Mouse (Mus musculus): Measurements from ENCODE around the gene Trim21. TPM values are rescaled to one million over a fixed set of nuclear protein-coding genes. Genes with fewer than 3 reads are reported as not detected.

Gene Trim21
- polyA plus RNA-seq (2015; fragmentation: Illumina TruSeq; extraction: RNeasy Lipid Tissue Mini Kit (QIAGEN cat#74804); ENCODE audit: insufficient read depth, low replicate concordance) = 58.5 TPM

DNA sequence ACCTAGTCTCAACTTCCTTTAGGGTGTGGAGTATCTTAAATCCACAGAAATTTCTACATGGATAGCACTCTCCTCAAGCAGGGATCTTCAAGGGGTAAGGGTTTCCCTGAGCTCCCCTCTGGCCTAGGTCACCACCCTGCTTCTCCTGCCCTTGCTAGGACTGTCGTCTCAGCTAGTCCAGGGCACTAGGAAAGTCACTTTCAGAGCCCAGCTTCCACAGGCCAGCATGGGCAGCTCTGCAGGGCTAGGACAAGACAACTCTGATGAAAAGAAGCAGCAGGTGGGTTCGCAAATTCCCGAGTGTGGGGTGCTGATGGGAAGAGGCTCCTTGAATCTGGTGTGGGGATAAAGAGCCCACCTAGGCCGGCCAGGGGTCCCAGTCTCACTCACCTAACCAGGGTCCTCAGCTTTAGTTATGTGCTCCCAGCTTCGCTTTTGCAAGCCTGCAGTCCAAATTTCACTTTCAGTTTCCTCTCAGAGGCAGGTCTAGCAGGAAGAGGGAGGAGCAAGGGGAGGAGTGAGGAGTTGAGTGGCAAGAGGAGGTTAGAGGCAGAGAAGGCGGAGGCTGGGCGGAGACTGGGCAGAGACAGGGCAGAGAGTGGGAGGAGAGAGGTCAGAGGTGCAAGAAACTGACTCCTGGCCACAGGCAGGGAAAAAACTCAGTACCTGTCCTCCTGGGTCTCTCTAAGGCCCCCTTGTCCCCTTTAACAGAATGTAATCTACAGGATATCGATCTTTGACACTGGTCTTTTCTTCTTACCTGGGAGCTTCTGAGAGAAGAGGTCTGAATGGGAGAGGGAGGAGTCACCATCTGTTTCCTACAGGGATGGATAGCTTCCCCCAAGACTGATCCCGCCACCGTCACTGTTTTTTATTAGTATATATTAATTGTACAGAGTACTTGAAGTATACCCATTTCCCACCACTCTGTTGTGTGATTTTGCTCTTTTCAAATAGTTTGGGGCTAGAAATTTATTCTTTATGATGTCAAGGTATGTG is at the start of gene Trim21:
Trim21 (minus strand) TSS at position 488 of the 999 bp plus-strand sequence.

DNA sequence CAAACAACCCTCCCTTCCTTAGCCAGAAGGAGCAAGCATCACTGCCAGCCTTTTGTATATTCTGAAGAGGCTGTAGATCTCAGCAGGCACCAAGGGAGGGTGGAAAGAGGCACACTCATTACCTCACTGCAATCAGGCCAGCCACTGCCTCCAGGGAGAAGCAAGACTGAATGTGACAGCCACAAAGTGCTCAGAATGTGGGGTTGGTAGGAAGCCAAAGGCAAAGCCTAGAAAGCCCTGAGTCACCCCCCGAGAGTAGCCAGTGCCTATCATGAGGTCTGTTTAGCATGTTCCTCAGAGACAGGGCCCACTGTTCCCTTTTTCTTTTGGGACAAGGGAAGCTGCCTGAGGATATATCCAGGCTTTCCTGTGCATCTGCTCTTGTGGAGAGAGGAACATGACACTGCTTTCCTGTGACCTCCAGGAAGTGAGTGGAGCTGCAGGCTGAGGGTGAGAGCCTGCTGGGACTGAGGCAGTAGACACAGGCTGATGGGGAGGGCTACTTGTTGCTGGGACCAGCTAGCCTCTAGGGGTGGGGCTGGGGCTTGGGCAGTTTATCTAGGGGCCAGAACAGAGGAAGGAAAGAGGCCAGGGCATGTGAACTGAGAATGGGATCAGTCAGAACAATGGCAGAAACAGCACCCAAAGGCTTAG is 32.2 kb upstream of the Trim21 start, which contains the start of gene Olfr552:
Olfr552 (plus strand) TSS at position 393 of the 654 bp plus-strand sequence.

DNA sequence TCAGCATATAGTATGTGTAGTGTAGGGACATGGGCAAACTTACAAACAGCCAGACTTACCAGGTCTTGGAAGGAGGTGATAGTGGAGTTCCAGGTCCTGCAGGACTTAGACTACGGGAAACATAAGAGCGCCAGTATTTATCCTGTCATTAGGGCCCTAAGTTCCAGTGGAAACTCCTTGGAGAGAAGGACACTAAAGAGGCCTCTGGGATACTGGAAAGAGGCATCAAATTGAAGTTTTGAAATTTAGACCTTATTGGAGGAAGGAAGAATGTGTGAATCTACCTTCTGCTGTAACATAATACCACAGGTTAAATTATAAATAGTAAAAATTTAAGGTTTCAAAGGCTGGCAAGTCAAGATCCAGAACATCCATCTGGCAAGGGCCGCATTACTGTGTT is 26.5 kb upstream of the Trim21 start, which contains the start of gene Olfr551:
Olfr551 (minus strand) TSS at position 101 of the 400 bp plus-strand sequence.

DNA sequence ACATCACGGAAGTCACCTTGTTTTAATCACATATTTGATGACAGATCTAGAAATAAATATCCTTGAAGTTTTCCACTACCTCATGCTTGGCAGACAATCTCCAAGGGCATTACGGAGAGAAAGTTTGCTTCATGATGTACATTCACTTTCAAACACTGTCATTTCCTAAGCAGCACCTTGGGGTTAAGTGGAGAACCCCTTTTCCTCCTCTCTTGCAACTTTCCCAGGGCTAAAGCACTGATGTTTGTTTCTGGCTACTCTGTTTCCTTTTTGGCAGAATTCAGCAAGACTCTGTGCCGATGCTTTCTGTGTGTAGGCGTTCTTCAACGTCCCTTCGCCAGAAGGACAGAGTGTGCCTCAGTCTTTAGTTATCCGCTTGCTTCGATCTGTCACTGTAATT is 5.9 kb upstream of the Trim21 start, which contains the start of gene Olfr550:
Olfr550 (plus strand) TSS at position 301 of the 400 bp plus-strand sequence.

DNA sequence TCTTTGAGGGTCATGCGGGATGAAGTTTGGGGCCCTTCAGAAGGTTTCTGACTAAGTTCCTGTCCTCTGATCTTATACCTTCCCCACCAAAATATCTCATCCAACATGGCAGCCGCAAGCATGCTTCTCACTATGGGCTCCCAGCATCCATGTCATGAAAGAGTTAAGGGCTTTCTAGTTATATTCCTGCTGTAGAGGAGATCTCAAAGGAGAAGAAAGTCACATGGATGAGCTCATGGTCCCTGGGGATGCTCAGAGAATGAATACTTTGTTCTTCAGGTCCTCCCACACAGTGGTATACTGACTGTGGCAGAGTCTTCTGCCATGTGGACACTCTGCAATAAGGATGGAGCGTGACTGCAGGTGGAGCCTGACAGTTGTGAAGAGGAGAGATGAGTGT is 15.7 kb downstream of the Trim21 start, which contains the start of gene Olfr549:
Olfr549 (plus strand) TSS at position 301 of the 400 bp plus-strand sequence.

DNA sequence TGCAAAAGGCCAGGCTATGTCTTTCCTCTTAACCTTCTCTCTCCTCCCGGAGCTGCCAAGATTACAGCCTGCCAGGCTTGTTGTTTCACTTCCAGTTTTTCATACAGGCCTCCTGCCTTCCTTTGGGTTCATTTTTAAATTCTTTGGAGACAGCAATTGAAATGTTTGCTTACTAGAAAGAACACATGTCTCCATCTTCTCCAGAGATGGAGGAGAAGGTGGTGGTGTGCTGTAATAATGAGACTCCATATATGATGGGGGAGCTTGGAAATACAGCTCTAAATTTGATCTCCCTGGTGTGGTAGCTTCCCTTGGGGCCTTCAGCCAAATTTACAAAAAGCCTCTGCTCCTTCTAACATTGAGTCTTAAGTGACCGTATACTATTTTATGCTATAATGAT is 24.7 kb downstream of the Trim21 start, which contains the start of gene Olfr548-ps1:
Olfr548-ps1 (plus strand) TSS at position 301 of the 400 bp plus-strand sequence.

DNA sequence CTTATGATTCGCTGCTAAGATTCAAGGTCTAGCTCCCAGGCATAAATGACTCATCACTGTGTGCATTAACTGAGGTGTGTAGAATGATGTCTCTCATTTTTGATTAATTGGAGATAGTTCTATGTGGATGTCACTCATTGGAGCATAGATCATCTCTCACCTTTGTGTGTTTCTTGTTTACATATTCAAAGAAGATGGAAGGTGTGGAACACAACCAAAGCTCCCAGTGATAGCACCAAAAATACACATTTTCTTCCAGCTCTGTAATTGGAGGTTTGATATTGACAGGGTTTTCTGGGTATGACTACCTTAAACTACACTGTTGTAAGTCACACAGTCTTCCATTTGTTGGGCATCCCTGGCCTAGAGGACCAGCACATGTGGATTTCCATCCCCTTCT is 30.8 kb downstream of the Trim21 start, which contains the start of gene Olfr547:
Olfr547 (plus strand) TSS at position 301 of the 400 bp plus-strand sequence.

Other genes starting within 250 kb of the Trim21 start
- 55.2 TPM for gene Rrm1, start 123.8 kb downstream of the Trim21 start, polyA plus RNA-seq (2015; fragmentation: Illumina TruSeq; extraction: RNeasy Lipid Tissue Mini Kit (QIAGEN cat#74804); ENCODE audit: insufficient read depth, low replicate concordance)
- gene Olfr543, start 83.8 kb downstream of the Trim21 start, polyA plus RNA-seq (2015; fragmentation: Illumina TruSeq; extraction: RNeasy Lipid Tissue Mini Kit (QIAGEN cat#74804); ENCODE audit: insufficient read depth, low replicate concordance) = not detected
- gene Olfr544, start 77.2 kb downstream of the Trim21 start, polyA plus RNA-seq (2015; fragmentation: Illumina TruSeq; extraction: RNeasy Lipid Tissue Mini Kit (QIAGEN cat#74804); ENCODE audit: insufficient read depth, low replicate concordance) = not detected
- gene Olfr545, start 65.9 kb downstream of the Trim21 start, polyA plus RNA-seq (2015; fragmentation: Illumina TruSeq; extraction: RNeasy Lipid Tissue Mini Kit (QIAGEN cat#74804); ENCODE audit: insufficient read depth, low replicate concordance) = not detected
- not detected for gene Olfr547, start 30.7 kb downstream of the Trim21 start, polyA plus RNA-seq (2015; fragmentation: Illumina TruSeq; extraction: RNeasy Lipid Tissue Mini Kit (QIAGEN cat#74804); ENCODE audit: insufficient read depth, low replicate concordance)
- not detected for gene Olfr548-ps1, start 24.6 kb downstream of the Trim21 start, polyA plus RNA-seq (2015; fragmentation: Illumina TruSeq; extraction: RNeasy Lipid Tissue Mini Kit (QIAGEN cat#74804); ENCODE audit: insufficient read depth, low replicate concordance)
- not detected for gene Olfr549, start 15.6 kb downstream of the Trim21 start, polyA plus RNA-seq (2015; fragmentation: Illumina TruSeq; extraction: RNeasy Lipid Tissue Mini Kit (QIAGEN cat#74804); ENCODE audit: insufficient read depth, low replicate concordance)
- not detected for gene Olfr550, start 6.0 kb upstream of the Trim21 start, polyA plus RNA-seq (2015; fragmentation: Illumina TruSeq; extraction: RNeasy Lipid Tissue Mini Kit (QIAGEN cat#74804); ENCODE audit: insufficient read depth, low replicate concordance)
- gene Olfr551, start 26.4 kb upstream of the Trim21 start, polyA plus RNA-seq (2015; fragmentation: Illumina TruSeq; extraction: RNeasy Lipid Tissue Mini Kit (QIAGEN cat#74804); ENCODE audit: insufficient read depth, low replicate concordance) = not detected
- not detected for gene Olfr552, start 32.3 kb upstream of the Trim21 start, polyA plus RNA-seq (2015; fragmentation: Illumina TruSeq; extraction: RNeasy Lipid Tissue Mini Kit (QIAGEN cat#74804); ENCODE audit: insufficient read depth, low replicate concordance)
- gene Olfr553, start 52.7 kb upstream of the Trim21 start, polyA plus RNA-seq (2015; fragmentation: Illumina TruSeq; extraction: RNeasy Lipid Tissue Mini Kit (QIAGEN cat#74804); ENCODE audit: insufficient read depth, low replicate concordance) = not detected
- not detected for gene Olfr554, start 72.9 kb upstream of the Trim21 start, polyA plus RNA-seq (2015; fragmentation: Illumina TruSeq; extraction: RNeasy Lipid Tissue Mini Kit (QIAGEN cat#74804); ENCODE audit: insufficient read depth, low replicate concordance)
- not detected for gene Olfr555, start 93.3 kb upstream of the Trim21 start, polyA plus RNA-seq (2015; fragmentation: Illumina TruSeq; extraction: RNeasy Lipid Tissue Mini Kit (QIAGEN cat#74804); ENCODE audit: insufficient read depth, low replicate concordance)
- not detected for gene Olfr556, start 99.4 kb upstream of the Trim21 start, polyA plus RNA-seq (2015; fragmentation: Illumina TruSeq; extraction: RNeasy Lipid Tissue Mini Kit (QIAGEN cat#74804); ENCODE audit: insufficient read depth, low replicate concordance)
- 25.7 TPM for gene Trim68, start 121.8 kb upstream of the Trim21 start, polyA plus RNA-seq (2015; fragmentation: Illumina TruSeq; extraction: RNeasy Lipid Tissue Mini Kit (QIAGEN cat#74804); ENCODE audit: insufficient read depth, low replicate concordance)
- gene Olfr557, start 130.4 kb upstream of the Trim21 start, polyA plus RNA-seq (2015; fragmentation: Illumina TruSeq; extraction: RNeasy Lipid Tissue Mini Kit (QIAGEN cat#74804); ENCODE audit: insufficient read depth, low replicate concordance) = not detected
- gene Olfr558, start 136.7 kb upstream of the Trim21 start, polyA plus RNA-seq (2015; fragmentation: Illumina TruSeq; extraction: RNeasy Lipid Tissue Mini Kit (QIAGEN cat#74804); ENCODE audit: insufficient read depth, low replicate concordance) = 0.52 TPM
- gene Olfr33, start 153.6 kb upstream of the Trim21 start, polyA plus RNA-seq (2015; fragmentation: Illumina TruSeq; extraction: RNeasy Lipid Tissue Mini Kit (QIAGEN cat#74804); ENCODE audit: insufficient read depth, low replicate concordance) = not detected
- not detected for gene Olfr559, start 162.0 kb upstream of the Trim21 start, polyA plus RNA-seq (2015; fragmentation: Illumina TruSeq; extraction: RNeasy Lipid Tissue Mini Kit (QIAGEN cat#74804); ENCODE audit: insufficient read depth, low replicate concordance)
- not detected for gene Olfr560, start 193.9 kb upstream of the Trim21 start, polyA plus RNA-seq (2015; fragmentation: Illumina TruSeq; extraction: RNeasy Lipid Tissue Mini Kit (QIAGEN cat#74804); ENCODE audit: insufficient read depth, low replicate concordance)
- 0.35 TPM for gene Olfr78, start 194.0 kb upstream of the Trim21 start, polyA plus RNA-seq (2015; fragmentation: Illumina TruSeq; extraction: RNeasy Lipid Tissue Mini Kit (QIAGEN cat#74804); ENCODE audit: insufficient read depth, low replicate concordance)
- not detected for gene Olfr561, start 205.7 kb upstream of the Trim21 start, polyA plus RNA-seq (2015; fragmentation: Illumina TruSeq; extraction: RNeasy Lipid Tissue Mini Kit (QIAGEN cat#74804); ENCODE audit: insufficient read depth, low replicate concordance)
- not detected for gene Olfr564, start 238.0 kb upstream of the Trim21 start, polyA plus RNA-seq (2015; fragmentation: Illumina TruSeq; extraction: RNeasy Lipid Tissue Mini Kit (QIAGEN cat#74804); ENCODE audit: insufficient read depth, low replicate concordance)